Mouse (Mus musculus) lung, postnatal 0 days (tissue): ENCODE data around the gene Hspa14.

Experiments used
- CTCF ChIP-seq: IDR thresholded peaks from 2 replicates; pipeline ENCODE4 v1.5.1; 2016; ENCODE audit warnings: antibody characterized with exemption, mild to moderate bottlenecking
- EP300 ChIP-seq: IDR thresholded peaks from 2 replicates; pipeline ENCODE4 v1.6.1; 2016; ENCODE audit warnings: antibody characterized with exemption, mild to moderate bottlenecking, control low read depth

DNA sequence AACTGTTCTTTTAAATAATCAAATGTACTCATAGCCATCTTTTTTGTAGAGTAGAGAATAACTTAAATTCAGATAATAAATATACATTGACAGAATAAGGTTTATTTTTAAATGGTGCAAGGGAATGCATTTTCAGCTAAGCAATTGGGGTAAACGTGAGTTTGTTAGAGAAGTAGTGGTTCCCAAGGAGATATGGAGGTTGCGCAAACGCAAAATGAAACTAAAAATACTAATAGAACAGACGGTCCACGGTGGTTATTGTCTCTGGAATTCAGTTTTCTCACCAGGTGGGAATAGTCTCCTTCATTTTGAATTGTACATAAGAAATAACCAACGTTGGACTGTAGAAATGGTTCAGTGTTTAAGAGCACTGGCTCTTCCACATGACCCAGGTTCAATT is 13.7 kb upstream of the Hspa14 start:
- TF ChIP-seq CTCF = no peak
- no peak for TF ChIP-seq EP300
